Mouse (Mus musculus) cerebellum, adult 2 months (tissue): ENCODE measurements around the gene Akap11. TPM values are rescaled to one million over a fixed set of nuclear protein-coding genes. Genes with fewer than 3 reads are reported as not detected.

Source experiments
- DNase-seq, 2 experiments: peaks; one replicate each; pipeline ENCODE4 v3.0.0; 2021
- H3K27ac ChIP-seq: fragments of 200-500 bp; 2 replicates; pipeline ENCODE4 v1.5.1; 2012; ENCODE audit warnings: low read length, control low read depth, inconsistent platforms; ENCODE audit not compliant: insufficient read depth
- H3K27me3 ChIP-seq: fragments of 200-500 bp; 2 replicates; pipeline ENCODE4 v1.6.1; 2012; ENCODE audit warnings: inconsistent platforms, mild to moderate bottlenecking, low read length, moderate library complexity; ENCODE audit not compliant: control insufficient read depth, insufficient read depth
- H3K4me1 ChIP-seq: fragments of 200-500 bp; 2 replicates; pipeline ENCODE4 v1.6.1; 2011; ENCODE audit warnings: low read length; ENCODE audit not compliant: control insufficient read depth, insufficient read depth
- H3K4me3 ChIP-seq: fragments of 200-500 bp; replicated peaks from 2 replicates; pipeline ENCODE3; 2011; ENCODE audit warnings: mild to moderate bottlenecking, low read depth, low read length, control low read depth; ENCODE audit not compliant: insufficient read depth
- CTCF ChIP-seq: fragments of 200-500 bp; IDR thresholded peaks from 2 replicates; pipeline ENCODE4 v1.5.1; 2011; ENCODE audit warnings: low read depth, mild to moderate bottlenecking, control low read depth, low read length, moderate library complexity, borderline replicate concordance; ENCODE audit not compliant: insufficient read depth
- POLR2A ChIP-seq: fragments of 200-500 bp; IDR thresholded peaks from 2 replicates; pipeline ENCODE4 v1.6.1; 2011; ENCODE audit warnings: low read length, control low read depth, borderline replicate concordance; ENCODE audit not compliant: insufficient read depth
- WGBS: fragments of 180-500 bp; shearing (Covaris S2); methylation state at CpG from one replicate; pipeline ENCODE4 v1.1.7; 2018; 5-methylcytosine and 5-hydroxymethylcytosine counted together
- polyA plus RNA-seq: library from polyadenylated mRNA; depleted of rRNA; stranded (reverse); fragments of >200 nt; gene quantifications from 2 replicates; pipeline ENCODE4 v1.2.3, GENCODE M21; 2012; rRNA removed

The Akap11 gene
- 51.0 TPM in 2 replicates for polyA plus RNA-seq

DNA sequence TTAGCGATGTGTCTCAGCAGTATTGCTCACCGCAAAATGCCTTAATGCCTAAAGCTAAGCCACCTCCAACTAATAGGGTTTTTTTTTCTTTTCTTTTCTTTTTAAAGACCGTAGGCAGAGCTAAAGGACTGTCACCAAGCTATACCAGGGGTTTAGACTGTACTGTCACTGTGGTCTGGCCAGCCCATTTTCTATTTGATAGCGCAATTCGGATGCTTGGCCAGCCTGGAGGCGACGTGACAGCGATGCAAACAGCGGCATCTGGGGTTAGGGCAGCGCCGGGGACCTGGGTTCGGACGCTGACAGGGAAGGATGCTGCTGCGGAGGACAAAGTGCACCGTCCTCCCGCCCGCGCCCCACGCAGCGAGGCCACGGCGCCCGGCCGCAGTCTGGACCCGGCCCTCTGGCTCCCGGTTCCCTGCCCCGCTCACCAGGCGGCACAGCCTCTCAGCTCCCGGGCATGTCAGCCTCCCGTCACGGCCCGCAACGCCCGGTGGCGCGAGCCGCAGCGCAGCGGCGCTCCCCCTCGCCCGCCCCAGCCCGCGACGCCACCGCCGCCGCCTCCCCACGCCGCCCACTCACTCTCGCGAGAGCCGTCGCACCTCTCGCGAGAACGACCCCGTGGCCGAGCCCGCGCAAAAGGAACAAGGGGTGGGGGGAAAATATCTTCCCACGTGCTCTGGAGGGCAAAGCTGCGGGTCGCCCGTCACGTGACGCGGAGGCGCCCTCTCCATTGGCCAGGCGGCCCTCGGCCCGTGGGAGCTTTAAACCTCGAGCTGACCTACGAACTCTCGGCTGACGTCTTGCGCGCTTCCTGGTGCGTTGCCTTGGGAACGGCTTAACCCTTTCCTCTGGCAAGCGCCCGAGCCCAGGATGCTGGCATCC, at the start of gene Akap11:
TSS of gene Akap11 (minus strand) at position 528 of the 885 bp plus-strand sequence.
- peak within 1 kb of the TSS; percentile 90 for H3K27ac ChIP-seq
- no peaks in the 10 kb centered on the region for H3K27me3 ChIP-seq
- H3K4me3 ChIP-seq = peak within 1 kb of the TSS; percentile 94
- peak; percentile 94 to 97 for DNase-seq
- under 1% methylated on average over 82 of the region's 82 CpGs for WGBS
- peak; percentile 65 for TF ChIP-seq POLR2A
- TF ChIP-seq CTCF = no peak
- H3K4me1 ChIP-seq = peaks cover 13% of the 10 kb centered on the region

DNA sequence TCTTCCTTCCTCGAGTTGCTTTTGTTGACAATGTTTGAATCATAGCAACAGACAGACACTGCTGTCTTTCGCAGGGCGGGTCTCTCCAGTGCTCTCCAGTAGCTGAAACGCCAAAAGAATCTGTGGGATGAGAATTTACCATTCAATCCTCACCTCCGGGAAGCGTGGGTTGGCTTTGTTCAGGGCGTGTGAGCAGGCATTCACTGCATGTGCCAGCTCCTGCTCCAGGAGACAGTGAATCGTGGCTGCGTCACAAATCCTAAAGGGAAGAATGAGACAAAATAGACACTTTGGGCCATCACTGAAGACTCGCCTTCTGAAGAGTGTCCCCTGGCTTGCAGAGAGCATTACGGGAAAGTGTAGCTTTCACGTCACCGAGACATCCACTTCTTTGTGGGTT, 47.6 kb upstream of the Akap11 start:
- WGBS = 79% methylated on average over 13 of the region's 13 CpGs
- DNase-seq = no peak
- TF ChIP-seq CTCF = no peak
- no peak for TF ChIP-seq POLR2A
- H3K27me3 ChIP-seq = no peaks in the 10 kb centered on the region
- no peak overlapping the region for H3K4me3 ChIP-seq
- no peaks in the 10 kb centered on the region for H3K4me1 ChIP-seq
- no peak overlapping the region for H3K27ac ChIP-seq

GRCm38 (mm10) chr14:78583168-78583567, 46.6 kb upstream of the Akap11 start:
- no peak for DNase-seq
- TF ChIP-seq POLR2A = no peak
- no peak for TF ChIP-seq CTCF
- Histone ChIP-seq H3K4me3 (no peak overlapping the region), H3K27me3 (no peaks in the 10 kb centered on the region), H3K27ac (no peak overlapping the region), H3K4me1 (no peaks in the 10 kb centered on the region)

GRCm38 (mm10) chr14:78575899-78576298, 39.3 kb upstream of the Akap11 start:
- WGBS = 72% methylated on average over 13 of the region's 13 CpGs
- Histone ChIP-seq H3K27me3 (no peaks in the 10 kb centered on the region), H3K4me1 (no peaks in the 10 kb centered on the region), H3K4me3 (no peak overlapping the region), H3K27ac (no peak overlapping the region)
- TF ChIP-seq POLR2A = no peak
- no peak for TF ChIP-seq CTCF
- no peak for DNase-seq

- Histone ChIP-seq H3K27ac (no peak overlapping the region), H3K4me1 (no peaks in the 10 kb centered on the region), H3K4me3 (no peak overlapping the region), H3K27me3 (no peaks in the 10 kb centered on the region)
- WGBS = 93% methylated on average over 5 of the region's 5 CpGs
- TF ChIP-seq POLR2A (no peak), CTCF (no peak)
- no peak for DNase-seq
These were observed 31.8 kb upstream of the Akap11 start for GRCm38 (mm10) chr14:78568410-78568809.

DNA sequence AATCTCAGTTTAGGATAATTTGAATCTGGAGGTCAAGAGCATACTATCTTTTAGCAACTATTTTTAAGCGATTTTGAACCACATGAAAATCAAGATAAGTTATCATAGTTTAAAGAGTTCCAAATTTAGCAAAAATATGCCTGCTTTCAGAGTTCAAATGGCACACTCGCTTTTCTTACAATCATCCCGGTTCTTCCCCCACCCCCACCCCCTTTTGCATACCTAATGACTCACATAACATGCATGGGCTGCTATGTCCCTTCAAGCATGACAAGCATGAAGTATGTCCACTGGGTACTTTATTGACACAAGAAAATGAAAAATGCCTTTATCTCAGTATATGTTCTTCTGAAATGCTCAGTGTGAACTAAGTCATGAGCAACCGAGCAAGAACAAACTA, 29.8 kb upstream of the Akap11 start:
- Histone ChIP-seq H3K4me3 (no peak overlapping the region), H3K27ac (no peak overlapping the region), H3K4me1 (no peaks in the 10 kb centered on the region), H3K27me3 (no peaks in the 10 kb centered on the region)
- DNase-seq = no peak
- WGBS = 66% methylated on average over 4 of the region's 4 CpGs
- no peak for TF ChIP-seq CTCF
- TF ChIP-seq POLR2A = no peak

DNA sequence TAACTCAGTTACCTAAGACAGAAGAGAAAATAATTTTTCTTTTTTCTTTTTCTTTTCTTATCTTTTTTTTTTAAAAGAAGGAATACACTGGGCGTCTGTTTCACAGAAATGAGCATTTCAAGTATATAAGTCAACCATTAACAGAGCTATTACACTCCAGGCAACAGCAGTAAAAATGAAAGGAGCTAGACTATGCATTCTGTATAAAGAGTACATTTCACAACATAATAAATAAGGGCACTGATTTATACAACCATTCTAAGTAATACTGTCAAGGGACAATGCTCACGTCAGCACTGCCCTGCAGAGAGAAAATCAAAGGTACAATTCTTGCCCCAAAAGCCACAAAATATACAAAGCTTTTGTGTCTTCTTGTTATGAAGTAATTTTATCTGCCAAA, 27.7 kb upstream of the Akap11 start:
- TF ChIP-seq POLR2A (no peak), CTCF (no peak)
- H3K4me3 ChIP-seq = no peak overlapping the region
- H3K27ac ChIP-seq = no peak overlapping the region
- H3K4me1 ChIP-seq = no peaks in the 10 kb centered on the region
- WGBS = 92% methylated on average over 2 of the region's 2 CpGs
- H3K27me3 ChIP-seq = no peaks in the 10 kb centered on the region
- DNase-seq = no peak

DNA sequence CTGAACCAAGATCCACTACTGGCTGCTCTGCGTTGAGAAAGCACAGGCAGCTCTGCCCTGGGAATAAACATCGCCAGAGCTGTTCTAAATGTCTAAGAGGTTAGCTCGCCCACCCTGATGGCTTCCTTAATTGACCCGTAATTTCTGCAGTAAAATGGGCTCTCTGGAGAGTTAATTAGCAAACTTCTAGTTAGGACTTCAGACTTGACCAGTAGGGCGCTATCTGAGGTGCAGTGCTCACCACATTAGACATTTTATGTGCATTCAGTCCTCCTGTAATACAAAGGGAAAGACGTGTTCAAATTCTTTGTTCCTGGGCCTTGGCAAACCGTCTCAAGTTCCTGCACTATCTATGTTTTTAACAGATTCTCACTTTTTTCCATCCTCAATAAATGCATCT, 26.6 kb upstream of the Akap11 start:
- H3K27ac ChIP-seq = no peak overlapping the region
- 90% methylated on average over 7 of the region's 7 CpGs for WGBS
- no peak overlapping the region for H3K4me3 ChIP-seq
- TF ChIP-seq POLR2A = no peak
- no peak for TF ChIP-seq CTCF
- H3K4me1 ChIP-seq = no peaks in the 10 kb centered on the region
- no peaks in the 10 kb centered on the region for H3K27me3 ChIP-seq
- no peak for DNase-seq
